Mouse (Mus musculus) induced T-regulatory cell, adult 2 months (primary cell): Measurements from ENCODE around the gene Hes2.
A peak's percentile ranks its signal among the peaks of the same experiment; 100 is the strongest.

Experiments used
- DNase-seq: peaks from one replicate; pipeline ENCODE4 v3.0.0-alpha.2; 2012; ENCODE audit warnings: low read depth

Gene Hes2

GRCm38 (mm10) chr4:152131809-152132771, 26.6 kb upstream of the Hes2 start:
- peak; percentile 45 for DNase-seq

- no peak for DNase-seq
Measured at GRCm38 (mm10) chr4:152132772-152133169, 25.9 kb upstream of the Hes2 start.

GRCm38 (mm10) chr4:152133213-152133612, 25.5 kb upstream of the Hes2 start:
- DNase-seq, result no peak

- peak; percentile 80 for DNase-seq
Measured at GRCm38 (mm10) chr4:152134507-152134906, 24.2 kb upstream of the Hes2 start.

GRCm38 (mm10) chr4:152135363-152135762, 23.3 kb upstream of the Hes2 start:
- no peak for DNase-seq

GRCm38 (mm10) chr4:152136112-152136875, 22.4 kb upstream of the Hes2 start:
- DNase-seq, result peak; percentile 76

GRCm38 (mm10) chr4:152136876-152137250, 21.8 kb upstream of the Hes2 start:
- DNase-seq, result no peak

- peak; percentile 92 for DNase-seq
Measured at GRCm38 (mm10) chr4:152138497-152139260, 20.0 kb upstream of the Hes2 start.

GRCm38 (mm10) chr4:152140441-152140840, 18.2 kb upstream of the Hes2 start:
- DNase-seq, result peak; percentile 82

GRCm38 (mm10) chr4:152141521-152142135, 17.0 kb upstream of the Hes2 start:
- no peak for DNase-seq

GRCm38 (mm10) chr4:152143632-152144031, 15.0 kb upstream of the Hes2 start:
- DNase-seq, result no peak

GRCm38 (mm10) chr4:152145473-152145872, 13.2 kb upstream of the Hes2 start:
- DNase-seq, result no peak

- no peak for DNase-seq
Measured at GRCm38 (mm10) chr4:152146033-152146827, 12.4 kb upstream of the Hes2 start.

GRCm38 (mm10) chr4:152150546-152150945, 8.1 kb upstream of the Hes2 start:
- DNase-seq, result no peak

GRCm38 (mm10) chr4:152151451-152151965, 7.2 kb upstream of the Hes2 start:
- DNase-seq, result no peak

GRCm38 (mm10) chr4:152151966-152152544, 6.6 kb upstream of the Hes2 start, which contains the start of gene Espn:
TSS of gene Espn (minus strand) at chr4:152152371.
- peak; percentile 49 for DNase-seq

- peak; percentile 96 for DNase-seq
Measured at GRCm38 (mm10) chr4:152153771-152154177, 4.9 kb upstream of the Hes2 start.

- DNase-seq, result no peak
Measured at GRCm38 (mm10) chr4:152155019-152155418, 3.6 kb upstream of the Hes2 start.

GRCm38 (mm10) chr4:152157779-152158584, 685 bp upstream of the Hes2 start:
- peak; percentile 87 for DNase-seq
